Mouse (Mus musculus) stomach, postnatal 0 days (tissue): ENCODE measurements around the gene Erich6b.

Experiments
- CTCF ChIP-seq: IDR thresholded peaks from 2 replicates; pipeline ENCODE4 v1.5.1; 2016; ENCODE audit warnings: antibody characterized with exemption, low read depth, mild to moderate bottlenecking, moderate library complexity
- EP300 ChIP-seq: optimal IDR thresholded peaks from 2 replicates; pipeline ENCODE3; 2016; ENCODE audit warnings: antibody characterized with exemption

- TF ChIP-seq CTCF (no peak), EP300 (no peak)
Measured at GRCm38 (mm10) chr14:75676316-75676715, 34.3 kb downstream of the Erich6b start.
